Mouse (Mus musculus): Measurements from ENCODE around the gene Car1.
A peak's percentile ranks its signal among the peaks of the same experiment; 100 is the strongest.
"Not testable (repeated sequence)": the region's sequence is repeated elsewhere in the genome, so short reads cannot be mapped to it uniquely, and the experiment has no call there.

The Car1 gene

GRCm38 (mm10) chr3:14808211-14808610 lies at the start of gene Car1:
TSS of gene Car1 (minus strand) at chr3:14808368.
- peak; percentile 13 for DNase-seq (ENCODE audit: low spot score)

- no peak for DNase-seq (ENCODE audit: low spot score)
Observed at GRCm38 (mm10) chr3:14857874-14858273, 49.7 kb upstream of the Car1 start.

GRCm38 (mm10) chr3:14854446-14854845 lies 46.3 kb upstream of the Car1 start:
- DNase-seq (ENCODE audit: low spot score) = no peak

- no peak for DNase-seq (ENCODE audit: low spot score)
Observed at GRCm38 (mm10) chr3:14853966-14854365, 45.8 kb upstream of the Car1 start.

GRCm38 (mm10) chr3:14848587-14849254 lies 40.6 kb upstream of the Car1 start:
- DNase-seq (ENCODE audit: low spot score) = no peak

GRCm38 (mm10) chr3:14839466-14840118 lies 31.4 kb upstream of the Car1 start:
- no peak for DNase-seq (ENCODE audit: low spot score)

GRCm38 (mm10) chr3:14838936-14839335 lies 30.8 kb upstream of the Car1 start:
- DNase-seq (ENCODE audit: low spot score) = no peak

- DNase-seq (ENCODE audit: low spot score) = no peak
Observed at GRCm38 (mm10) chr3:14832766-14833165, 24.6 kb upstream of the Car1 start.

- no peak for DNase-seq (ENCODE audit: low spot score)
Observed at GRCm38 (mm10) chr3:14831219-14831835, 23.2 kb upstream of the Car1 start.

GRCm38 (mm10) chr3:14828896-14829295 lies 20.7 kb upstream of the Car1 start:
- no peak for DNase-seq (ENCODE audit: low spot score)

- no peak for DNase-seq (ENCODE audit: low spot score)
Observed at GRCm38 (mm10) chr3:14819844-14820504, 11.8 kb upstream of the Car1 start.

- DNase-seq (ENCODE audit: low spot score) = not testable (repeated sequence)
Observed at GRCm38 (mm10) chr3:14815396-14815795, 7.2 kb upstream of the Car1 start.

- DNase-seq (ENCODE audit: low spot score) = no peak
Observed at GRCm38 (mm10) chr3:14806702-14807101, 1.5 kb downstream of the Car1 start.

GRCm38 (mm10) chr3:14805962-14806361 lies 2.2 kb downstream of the Car1 start:
- no peak for DNase-seq (ENCODE audit: low spot score)

- no peak for DNase-seq (ENCODE audit: low spot score)
Observed at GRCm38 (mm10) chr3:14804906-14805305, 3.3 kb downstream of the Car1 start.

GRCm38 (mm10) chr3:14797069-14797468 lies 11.1 kb downstream of the Car1 start:
- no peak for DNase-seq (ENCODE audit: low spot score)

GRCm38 (mm10) chr3:14795292-14796020 lies 12.7 kb downstream of the Car1 start:
- DNase-seq (ENCODE audit: low spot score) = no peak

- no peak for DNase-seq (ENCODE audit: low spot score)
Observed at GRCm38 (mm10) chr3:14792032-14792431, 16.1 kb downstream of the Car1 start.

GRCm38 (mm10) chr3:14787607-14788006 lies 20.6 kb downstream of the Car1 start:
- no peak for DNase-seq (ENCODE audit: low spot score)

GRCm38 (mm10) chr3:14787136-14787535 lies 21.0 kb downstream of the Car1 start:
- no peak for DNase-seq (ENCODE audit: low spot score)

- DNase-seq (ENCODE audit: low spot score) = no peak
Observed at GRCm38 (mm10) chr3:14786551-14787079, 21.6 kb downstream of the Car1 start.

- no peak for DNase-seq (ENCODE audit: low spot score)
Observed at GRCm38 (mm10) chr3:14785353-14785752, 22.8 kb downstream of the Car1 start.

All from spleen, adult 12 weeks (tissue).